Mouse (Mus musculus): Measurements from ENCODE around the gene Abl1.

GRCm38 (mm10) chr2:31791260-31791659 is 103.1 kb downstream of the Abl1 start:
- TF ChIP-seq EP300 (IDR thresholded peaks at IDR 0.05; ENCODE audit: insufficient read depth, low read depth, low read length) (no peak), CTCF (IDR thresholded peaks at IDR 0.05) (no peak), POLR2A (IDR thresholded peaks at IDR 0.05; ENCODE audit: insufficient read depth, low read depth, low read length) (no peak)
